Mouse (Mus musculus) embryonic facial prominence, embryonic 14.5 days (tissue): Measurements from ENCODE around the gene Pla2r1. TPM values are rescaled to one million over a fixed set of nuclear protein-coding genes. Genes with fewer than 3 reads are reported as not detected.

Source experiments
- ATAC-seq: fragments of 200-750 bp; cut with Nextera tagmentation; 2 replicates; pipeline ENCODE4 v1.8.0; 2017; ENCODE audit warnings: low read depth, moderate number of reproducible peaks, moderate TSS enrichment
- DNase-seq: peaks from one replicate; pipeline ENCODE4 v3.0.0-alpha.2; 2015; ENCODE audit warnings: low spot score
- H3K27ac ChIP-seq: fragments of 300-500 bp; sonication (generic); replicated peaks from 2 replicates; pipeline ENCODE4 v1.5.1; 2014; ENCODE audit warnings: low read depth, mild to moderate bottlenecking, low read length, moderate library complexity
- H3K27me3 ChIP-seq: fragments of 300-500 bp; sonication (generic); replicated peaks from 2 replicates; pipeline ENCODE4 v1.6.1; 2014; ENCODE audit warnings: low read length; ENCODE audit not compliant: control insufficient read depth, insufficient read depth
- H3K36me3 ChIP-seq: fragments of 300-500 bp; sonication (generic); 2 replicates; pipeline ENCODE4 v1.6.1; 2014; ENCODE audit warnings: low read length, mixed read lengths; ENCODE audit not compliant: control insufficient read depth, insufficient read depth
- H3K4me1 ChIP-seq: fragments of 300-500 bp; sonication (generic); 2 replicates; pipeline ENCODE4 v1.6.1; 2014; ENCODE audit warnings: antibody characterized with exemption, low read length; ENCODE audit not compliant: control insufficient read depth, insufficient read depth
- H3K4me2 ChIP-seq: fragments of 300-500 bp; sonication (generic); 2 replicates; pipeline ENCODE4 v1.6.1; 2014; ENCODE audit warnings: low read depth, mild to moderate bottlenecking, low read length, moderate library complexity, mixed read lengths
- H3K4me3 ChIP-seq: fragments of 300-500 bp; sonication (generic); 2 replicates; pipeline ENCODE4 v1.5.1; 2014; ENCODE audit warnings: low read depth, mild to moderate bottlenecking, low read length
- H3K9ac ChIP-seq: fragments of 300-500 bp; sonication (generic); 2 replicates; pipeline ENCODE4 v1.6.1; 2014; ENCODE audit warnings: low read depth, mild to moderate bottlenecking, low read length, moderate library complexity, mixed read lengths
- H3K9me3 ChIP-seq: fragments of 300-500 bp; sonication (generic); 2 replicates; pipeline ENCODE4 v1.6.1; 2016; ENCODE audit warnings: low read length; ENCODE audit not compliant: control insufficient read depth
- WGBS: fragments of 180-500 bp; shearing (Covaris S2); extraction: QIAGEN DNeasy Blood & Tissue Kit; methylation state at CpG from one replicate; pipeline ENCODE4 v1.1.7; 2014; 5-methylcytosine and 5-hydroxymethylcytosine counted together
- polyA plus RNA-seq: library from polyadenylated mRNA; unstranded; fragments of >200 nt; fragmentation: Nextera tagmentation; extraction: Ambion mirVana; gene quantifications from 2 replicates; pipeline ENCODE4 v1.2.1, GENCODE M21; 2014

Gene Pla2r1
- polyA plus RNA-seq, 1 experiment from 2014 or later: 2.5 TPM

GRCm38 (mm10) chr2:60532495-60532894 is 20.6 kb downstream of the Pla2r1 start:
- H3K9me3 ChIP-seq: no peaks in the 10 kb centered on the region
- no peak overlapping the region for H3K4me3 ChIP-seq
- H3K27me3 ChIP-seq: no peaks in the 10 kb centered on the region
- H3K36me3 ChIP-seq: no peaks in the 10 kb centered on the region
- H3K27ac ChIP-seq: no peak overlapping the region
- no peaks in the 10 kb centered on the region for H3K4me1 ChIP-seq
- WGBS: 64% methylated on average over 5 of the region's 5 CpGs
- no peak for DNase-seq
- H3K9ac ChIP-seq: no peak overlapping the region
- no peak overlapping the region for H3K4me2 ChIP-seq
- ATAC-seq: no peak

- no peak for ATAC-seq
- Histone ChIP-seq H3K4me3 (no peak overlapping the region), H3K9me3 (no peaks in the 10 kb centered on the region), H3K27me3 (no peaks in the 10 kb centered on the region), H3K36me3 (no peaks in the 10 kb centered on the region), H3K9ac (no peak overlapping the region), H3K4me1 (no peaks in the 10 kb centered on the region), H3K27ac (no peak overlapping the region), H3K4me2 (peak overlapping the region; percentile 38)
- no peak for DNase-seq
- WGBS: 43% methylated on average over 8 of the region's 8 CpGs
Observed at GRCm38 (mm10) chr2:60515817-60516216, 37.3 kb downstream of the Pla2r1 start.

- Histone ChIP-seq H3K27ac (no peak overlapping the region), H3K9ac (no peak overlapping the region), H3K36me3 (no peaks in the 10 kb centered on the region), H3K4me2 (no peak overlapping the region), H3K27me3 (no peaks in the 10 kb centered on the region), H3K4me1 (no peaks in the 10 kb centered on the region), H3K9me3 (no peaks in the 10 kb centered on the region), H3K4me3 (no peak overlapping the region)
- ATAC-seq: no peak
- no peak for DNase-seq
- 75% methylated on average over 4 of the region's 4 CpGs for WGBS
Observed at GRCm38 (mm10) chr2:60514863-60515262, 38.2 kb downstream of the Pla2r1 start.

GRCm38 (mm10) chr2:60510718-60511117 is 42.4 kb downstream of the Pla2r1 start:
- Histone ChIP-seq H3K4me2 (no peak overlapping the region), H3K4me3 (no peak overlapping the region), H3K27ac (no peak overlapping the region), H3K9ac (no peak overlapping the region), H3K36me3 (no peaks in the 10 kb centered on the region), H3K9me3 (no peaks in the 10 kb centered on the region), H3K4me1 (no peaks in the 10 kb centered on the region), H3K27me3 (no peaks in the 10 kb centered on the region)
- ATAC-seq: no peak
- 86% methylated on average over 1 of the region's 1 CpGs for WGBS
- no peak for DNase-seq

DNA sequence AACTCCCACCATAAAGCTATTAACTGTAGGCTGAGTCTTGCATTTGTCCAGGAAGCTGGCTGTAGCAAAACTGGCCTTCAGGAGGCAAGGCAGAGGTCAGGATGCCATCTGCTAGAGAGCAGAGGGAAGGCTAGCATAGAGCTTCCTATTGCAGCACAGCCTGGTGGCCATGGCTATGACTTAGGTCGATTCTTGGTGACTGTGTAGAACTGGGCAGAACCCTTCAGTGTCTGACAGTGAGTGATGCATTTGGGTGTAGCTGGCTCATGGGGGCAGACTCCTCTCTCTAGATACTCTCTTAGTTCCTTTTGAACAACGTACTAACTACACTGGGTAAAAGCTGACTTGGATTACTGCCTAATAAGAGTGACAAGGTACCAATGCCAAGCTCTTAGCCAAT is 48.0 kb downstream of the Pla2r1 start:
- Histone ChIP-seq H3K4me3 (no peak overlapping the region), H3K27ac (no peak overlapping the region), H3K4me2 (no peak overlapping the region), H3K9ac (no peak overlapping the region), H3K36me3 (no peaks in the 10 kb centered on the region), H3K27me3 (no peaks in the 10 kb centered on the region), H3K4me1 (no peaks in the 10 kb centered on the region), H3K9me3 (no peaks in the 10 kb centered on the region)
- WGBS: 61% methylated on average over 2 of the region's 2 CpGs
- ATAC-seq (no peak), DNase-seq (no peak)

- ATAC-seq: no peak
- DNase-seq: no peak
- 46% methylated on average over 2 of the region's 2 CpGs for WGBS
- Histone ChIP-seq H3K36me3 (no peaks in the 10 kb centered on the region), H3K27me3 (no peaks in the 10 kb centered on the region), H3K4me3 (no peak overlapping the region), H3K4me1 (no peaks in the 10 kb centered on the region), H3K9me3 (no peaks in the 10 kb centered on the region), H3K9ac (no peak overlapping the region), H3K4me2 (no peak overlapping the region), H3K27ac (no peak overlapping the region)
Observed at GRCm38 (mm10) chr2:60504718-60505117, 48.4 kb downstream of the Pla2r1 start.

- Histone ChIP-seq H3K4me1 (no peaks in the 10 kb centered on the region), H3K4me2 (no peak overlapping the region), H3K27me3 (no peaks in the 10 kb centered on the region), H3K4me3 (no peak overlapping the region), H3K9ac (no peak overlapping the region), H3K36me3 (no peaks in the 10 kb centered on the region), H3K9me3 (no peaks in the 10 kb centered on the region), H3K27ac (no peak overlapping the region)
- DNase-seq (no peak), ATAC-seq (no peak)
- 75% methylated on average over 4 of the region's 4 CpGs for WGBS
Observed at GRCm38 (mm10) chr2:60503991-60504390, 49.1 kb downstream of the Pla2r1 start.

DNA sequence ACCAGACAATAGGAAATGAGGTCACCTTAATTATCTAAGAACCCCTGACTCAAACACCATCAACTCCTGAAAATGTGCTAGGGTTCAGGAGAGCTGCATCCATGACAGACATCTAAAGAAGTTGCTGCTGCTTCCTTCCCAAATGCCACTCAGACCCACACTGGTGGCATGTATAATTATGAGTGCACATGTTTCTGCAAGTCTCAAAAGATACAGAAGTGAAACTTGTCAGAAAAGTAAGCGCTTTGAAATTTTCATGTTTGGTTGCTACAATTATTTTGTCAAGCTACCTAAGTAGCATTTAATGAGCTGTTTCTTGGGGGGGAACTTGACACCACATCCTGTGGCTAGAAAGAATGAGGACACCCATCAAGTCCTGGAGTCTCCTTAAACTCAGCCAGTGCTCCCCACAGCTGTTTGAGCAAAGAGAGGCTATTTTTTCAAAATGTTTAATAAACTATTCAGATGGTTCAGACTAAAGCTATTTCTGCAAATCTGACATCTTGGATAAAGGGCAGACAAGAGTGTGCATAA is 52.5 kb downstream of the Pla2r1 start:
- Histone ChIP-seq H3K4me1 (no peaks in the 10 kb centered on the region), H3K27me3 (no peaks in the 10 kb centered on the region), H3K9me3 (no peaks in the 10 kb centered on the region), H3K4me3 (no peak overlapping the region), H3K4me2 (no peak overlapping the region), H3K9ac (no peak overlapping the region), H3K27ac (no peak overlapping the region), H3K36me3 (no peaks in the 10 kb centered on the region)
- DNase-seq (peak; percentile 41), ATAC-seq (no peak)
- 63% methylated on average over 1 of the region's 1 CpGs for WGBS

- no peaks in the 10 kb centered on the region for H3K9me3 ChIP-seq
- no peak overlapping the region for H3K4me2 ChIP-seq
- DNase-seq (peak; percentile 11), ATAC-seq (no peak)
- no peaks in the 10 kb centered on the region for H3K27me3 ChIP-seq
- no peaks in the 10 kb centered on the region for H3K36me3 ChIP-seq
- 83% methylated on average over 7 of the region's 7 CpGs for whole genome bisulfite sequencing
- no peak overlapping the region for H3K9ac ChIP-seq
- no peak overlapping the region for H3K4me3 ChIP-seq
- H3K4me1 ChIP-seq: no peaks in the 10 kb centered on the region
- no peak overlapping the region for H3K27ac ChIP-seq
Observed at GRCm38 (mm10) chr2:60479906-60480305, 73.2 kb downstream of the Pla2r1 start.
